Mouse (Mus musculus): ENCODE measurements around the gene Dkk3. TPM values are rescaled to one million over a fixed set of nuclear protein-coding genes. Genes with fewer than 3 reads are reported as not detected.
"Not testable (repeated sequence)": the region's sequence is repeated elsewhere in the genome, so short reads cannot be mapped to it uniquely, and the experiment has no call there.

The Dkk3 gene
- polyA plus RNA-seq, 1 experiment from 2014 or later, result 7.3 TPM

- Histone ChIP-seq H3K4me3 (no peak overlapping the region), H3K4me2 (no peak overlapping the region), H3K4me1 (no peaks in the 10 kb centered on the region), H3K9ac (no peak overlapping the region), H3K36me3 (no peaks in the 10 kb centered on the region), H3K9me3 (replicated peaks) (no peaks in the 10 kb centered on the region), H3K27ac (no peak overlapping the region), H3K27me3 (replicated peaks) (no peaks in the 10 kb centered on the region)
- 56% methylated on average over 13 of the region's 13 CpGs for WGBS (ENCODE audit: insufficient replicate concordance)
- no peak; the same call in 1 of the 2 replicates for ATAC-seq
These were observed 28.9 kb upstream of the Dkk3 start for GRCm38 (mm10) chr7:112187536-112188459.

- no peak overlapping the region for H3K4me3 ChIP-seq
- no peaks in the 10 kb centered on the region for H3K36me3 ChIP-seq
- WGBS (ENCODE audit: insufficient replicate concordance), result 76% methylated on average over 7 of the region's 7 CpGs
- no peak overlapping the region for H3K27ac ChIP-seq
- H3K9me3 ChIP-seq (replicated peaks), result no peaks in the 10 kb centered on the region
- no peak overlapping the region for H3K4me2 ChIP-seq
- no peak for ATAC-seq
- no peaks in the 10 kb centered on the region for H3K27me3 ChIP-seq (replicated peaks)
- no peaks in the 10 kb centered on the region for H3K4me1 ChIP-seq
- no peak overlapping the region for H3K9ac ChIP-seq
These were observed 28.0 kb upstream of the Dkk3 start for GRCm38 (mm10) chr7:112186871-112187270.

GRCm38 (mm10) chr7:112185226-112185745 is 26.4 kb upstream of the Dkk3 start:
- 53% methylated on average over 9 of the region's 9 CpGs for WGBS (ENCODE audit: insufficient replicate concordance)
- Histone ChIP-seq H3K4me2 (no peak overlapping the region), H3K9me3 (replicated peaks) (no peaks in the 10 kb centered on the region), H3K27me3 (replicated peaks) (no peaks in the 10 kb centered on the region), H3K27ac (no peak overlapping the region), H3K9ac (no peak overlapping the region), H3K4me3 (no peak overlapping the region), H3K36me3 (no peaks in the 10 kb centered on the region), H3K4me1 (0 out of 2 replicates have a peak, but pooled peaks cover 5% of the 10 kb centered on the region)
- ATAC-seq, result no peak

GRCm38 (mm10) chr7:112184519-112185225 is 25.8 kb upstream of the Dkk3 start:
- 66% methylated on average over 6 of the region's 6 CpGs for WGBS (ENCODE audit: insufficient replicate concordance)
- Histone ChIP-seq H3K27me3 (replicated peaks) (no peaks in the 10 kb centered on the region), H3K9ac (no peak overlapping the region), H3K27ac (no peak overlapping the region), H3K4me1 (0 out of 2 replicates have a peak, but pooled peaks cover 5% of the 10 kb centered on the region), H3K36me3 (no peaks in the 10 kb centered on the region), H3K4me3 (no peak overlapping the region), H3K9me3 (replicated peaks) (no peaks in the 10 kb centered on the region), H3K4me2 (no peak overlapping the region)
- no peak for ATAC-seq

- H3K4me1 ChIP-seq, result 0 out of 2 replicates have a peak, but pooled peaks cover 5% of the 10 kb centered on the region
- H3K27ac ChIP-seq, result no peak overlapping the region
- no peaks in the 10 kb centered on the region for H3K36me3 ChIP-seq
- H3K4me2 ChIP-seq, result no peak overlapping the region
- no peaks in the 10 kb centered on the region for H3K27me3 ChIP-seq (replicated peaks)
- WGBS (ENCODE audit: insufficient replicate concordance), result 35% methylated on average over 5 of the region's 5 CpGs
- H3K4me3 ChIP-seq, result no peak overlapping the region
- H3K9me3 ChIP-seq (replicated peaks), result no peaks in the 10 kb centered on the region
- H3K9ac ChIP-seq, result no peak overlapping the region
- peak; percentile 11; the same call in 1 of the 2 replicates for ATAC-seq
These were observed 24.5 kb upstream of the Dkk3 start for GRCm38 (mm10) chr7:112183258-112183841.

GRCm38 (mm10) chr7:112180235-112180705 is 21.4 kb upstream of the Dkk3 start:
- peak; percentile 53 for ATAC-seq
- H3K9me3 ChIP-seq (replicated peaks), result no peaks in the 10 kb centered on the region
- no peak overlapping the region for H3K4me3 ChIP-seq
- H3K36me3 ChIP-seq, result no peaks in the 10 kb centered on the region
- WGBS (ENCODE audit: insufficient replicate concordance), result 9% methylated on average over 8 of the region's 10 CpGs
- H3K4me2 ChIP-seq, result peak overlapping the region; percentile 38; the same call in 1 of the 2 replicates
- H3K4me1 ChIP-seq, result 0 out of 2 replicates have a peak, but pooled peaks cover 5% of the 10 kb centered on the region
- no peak overlapping the region for H3K27ac ChIP-seq
- H3K27me3 ChIP-seq (replicated peaks), result no peaks in the 10 kb centered on the region
- no peak overlapping the region for H3K9ac ChIP-seq

GRCm38 (mm10) chr7:112176627-112177026 is 17.8 kb upstream of the Dkk3 start:
- WGBS (ENCODE audit: insufficient replicate concordance), result 58% methylated on average over 2 of the region's 2 CpGs
- H3K4me1 ChIP-seq, result 0 out of 2 replicates have a peak, but pooled peaks cover 5% of the 10 kb centered on the region

GRCm38 (mm10) chr7:112172669-112173068 is 13.8 kb upstream of the Dkk3 start:
- no peaks in the 10 kb centered on the region for H3K9me3 ChIP-seq (replicated peaks)
- no peak overlapping the region for H3K4me2 ChIP-seq
- no peaks in the 10 kb centered on the region for H3K4me1 ChIP-seq
- H3K9ac ChIP-seq, result no peak overlapping the region
- no peaks in the 10 kb centered on the region for H3K36me3 ChIP-seq
- H3K27me3 ChIP-seq (replicated peaks), result no peaks in the 10 kb centered on the region
- no peak for ATAC-seq
- WGBS (ENCODE audit: insufficient replicate concordance), result 53% methylated on average over 4 of the region's 4 CpGs
- H3K4me3 ChIP-seq, result no peak overlapping the region
- no peak overlapping the region for H3K27ac ChIP-seq

More at GRCm38 (mm10) chr7:112176627-112177026, 17.8 kb upstream of the Dkk3 start:
- no peak overlapping the region for H3K27ac ChIP-seq
- H3K36me3 ChIP-seq, result no peaks in the 10 kb centered on the region
- no peak overlapping the region for H3K4me3 ChIP-seq
- no peak overlapping the region for H3K4me2 ChIP-seq
- no peaks in the 10 kb centered on the region for H3K9me3 ChIP-seq (replicated peaks)
- ATAC-seq, result no peak
- no peak overlapping the region for H3K9ac ChIP-seq
- H3K27me3 ChIP-seq (replicated peaks), result no peaks in the 10 kb centered on the region

GRCm38 (mm10) chr7:112169955-112170692 is 11.3 kb upstream of the Dkk3 start:
- Histone ChIP-seq H3K9ac (no peak overlapping the region), H3K4me1 (no peaks in the 10 kb centered on the region), H3K27ac (peak overlapping the region; percentile 20; the same call in 1 of the 2 replicates), H3K4me2 (no peak overlapping the region), H3K4me3 (no peak overlapping the region), H3K27me3 (replicated peaks) (no peaks in the 10 kb centered on the region), H3K9me3 (replicated peaks) (no peaks in the 10 kb centered on the region), H3K36me3 (no peaks in the 10 kb centered on the region)
- peak; percentile 74 for ATAC-seq
- 49% methylated on average over 10 of the region's 10 CpGs for WGBS (ENCODE audit: insufficient replicate concordance)

GRCm38 (mm10) chr7:112165593-112165992 is 6.7 kb upstream of the Dkk3 start:
- WGBS (ENCODE audit: insufficient replicate concordance), result 67% methylated on average over 4 of the region's 4 CpGs
- no peak for ATAC-seq
- no peak overlapping the region for H3K27ac ChIP-seq
- 0 out of 2 replicates have a peak, but pooled peaks cover 6% of the 10 kb centered on the region for H3K27me3 ChIP-seq (replicated peaks)
- no peaks in the 10 kb centered on the region for H3K4me1 ChIP-seq
- no peaks in the 10 kb centered on the region for H3K9me3 ChIP-seq (replicated peaks)
- no peak overlapping the region for H3K4me3 ChIP-seq
- H3K9ac ChIP-seq, result no peak overlapping the region
- no peak overlapping the region for H3K4me2 ChIP-seq
- H3K36me3 ChIP-seq, result no peaks in the 10 kb centered on the region

GRCm38 (mm10) chr7:112165032-112165431 is 6.2 kb upstream of the Dkk3 start:
- H3K4me1 ChIP-seq, result not testable (repeated sequence)

More at GRCm38 (mm10) chr7:112165032-112165431, 6.2 kb upstream of the Dkk3 start:
- not testable (repeated sequence) for H3K4me2 ChIP-seq; H3K27me3 ChIP-seq (replicated peaks); H3K9ac ChIP-seq; H3K9me3 ChIP-seq (replicated peaks); ATAC-seq; H3K4me3 ChIP-seq; H3K36me3 ChIP-seq; H3K27ac ChIP-seq
- 75% methylated on average over 4 of the region's 4 CpGs for WGBS (ENCODE audit: insufficient replicate concordance)

Data from liver, embryonic 12.5 days (tissue).